Comparison of ENCODE assay signal across 9 mouse cellular contexts in the genomic region with DNA sequence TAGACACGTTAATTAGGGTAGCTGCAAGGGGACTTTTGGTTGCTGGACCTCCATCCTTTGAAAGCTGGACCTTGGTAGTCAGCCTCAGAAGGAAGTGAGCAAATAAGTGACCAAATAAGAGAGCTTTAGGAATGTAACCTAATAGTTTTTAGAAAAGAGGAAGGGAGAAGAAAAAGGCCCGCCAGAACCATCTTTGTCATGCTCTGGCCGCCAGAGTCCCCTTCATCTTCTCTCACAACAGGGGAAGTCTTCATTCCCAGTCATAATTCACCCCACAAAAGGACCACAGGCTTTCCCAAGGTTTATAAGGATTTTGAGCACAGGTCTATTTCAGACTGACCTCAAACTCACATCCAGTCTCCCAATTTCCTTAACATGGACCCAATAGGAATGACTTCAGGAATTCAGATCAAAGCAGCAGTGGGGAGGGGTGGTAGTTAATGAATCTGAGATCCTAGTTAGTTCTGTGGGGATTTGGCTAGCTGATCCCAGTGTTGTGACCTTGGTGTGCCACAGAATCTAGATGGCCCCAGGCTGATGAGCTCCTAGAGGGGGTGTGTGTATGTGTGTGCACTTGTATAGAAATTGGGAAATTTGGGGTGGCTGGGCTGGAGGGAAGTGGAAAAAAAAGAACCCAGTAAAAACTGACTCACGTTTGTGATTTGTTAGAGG. TPM values are rescaled to one million over a fixed set of nuclear protein-coding genes. Genes with fewer than 3 reads are reported as not detected.
DNase-seq lines count a peak whose midpoint lies in the region; ATAC-seq and TF ChIP-seq lines count a peak whose summit lies in the region.
"Had no signal": no experiment of that assay in that cellular context is flagged by ENCODE, and none has a peak within 500 bp of the region (broad histone marks: within the 10 kb centered on the region; RNA-seq: fewer than 3 reads in every experiment).

No protein-coding gene starts in this region.

- WGBS in lung, embryonic 16.5 days, result 42% methylated on average over 4 of the region's 4 CpGs
- WGBS in lung, adult 2 months, result 42% methylated on average over 4 of the region's 4 CpGs
- 48% methylated on average over 4 of the region's 4 CpGs for WGBS in liver, embryonic 16.5 days (ENCODE audit: insufficient replicate concordance)

- intact Hi-C loops in gastrocnemius, postnatal 36 days (cut with DNase I), result loop anchor here (10.0 kb wide), 1 partner anchor 713 kb away; no protein-coding TSS in a partner anchor

- no peak for TF ChIP-seq POLR2A in lung, adult 2 months (IDR thresholded peaks at IDR 0.05; ENCODE audit: borderline replicate concordance, extremely low read depth, low read depth, low read length)

- peak overlapping the region; percentile 18 for H3K27ac ChIP-seq in lung, embryonic 16.5 days (ENCODE audit: low read length)
- H3K27ac ChIP-seq in liver, embryonic 16.5 days (ENCODE audit: low read length), result peak overlapping the region; percentile 56

- no peak for ATAC-seq in lung, embryonic 16.5 days (ENCODE audit: low read depth)
- no peak for ATAC-seq in liver, embryonic 16.5 days (ENCODE audit: low read depth)
- ATAC-seq in megakaryocyte-erythroid progenitor cell, adult 5-6 weeks (replicated peaks; ENCODE audit: low FRiP score, low TSS enrichment, poor library complexity, severe bottlenecking), result no peak
- ATAC-seq: Patski had no signal

- no peak overlapping the region for H3K4me3 ChIP-seq in lung, embryonic 16.5 days (ENCODE audit: low read length)
- H3K4me3 ChIP-seq in lung, adult 2 months (replicated peaks; ENCODE audit: extremely low read depth, low read depth, low read length), result no peak overlapping the region
- no peak overlapping the region for H3K4me3 ChIP-seq in liver, embryonic 16.5 days (ENCODE audit: low read depth, low read length)

- H3K9ac ChIP-seq in lung, embryonic 16.5 days (ENCODE audit: low read length), result no peak overlapping the region
- no peak overlapping the region for H3K9ac ChIP-seq in liver, embryonic 16.5 days (ENCODE audit: low read depth, low read length)

- no peaks in the 10 kb centered on the region for H3K9me3 ChIP-seq in lung, embryonic 16.5 days (ENCODE audit: control insufficient read depth, low read length)
- H3K9me3 ChIP-seq in liver, embryonic 16.5 days (replicated peaks; ENCODE audit: control insufficient read depth, low read length), result no peaks in the 10 kb centered on the region

- TF ChIP-seq CTCF in lung, adult 2 months (IDR thresholded peaks at IDR 0.05; ENCODE audit: insufficient read depth, low read length), result no peak

- H3K4me1 ChIP-seq in lung, embryonic 16.5 days (replicated peaks; ENCODE audit: control insufficient read depth, insufficient read depth, low read length), result peaks cover 38% of the 10 kb centered on the region
- peaks cover 22% of the 10 kb centered on the region for H3K4me1 ChIP-seq in lung, adult 2 months (ENCODE audit: control insufficient read depth, insufficient read depth, low read length)
- peaks cover 30% of the 10 kb centered on the region for H3K4me1 ChIP-seq in liver, embryonic 16.5 days (ENCODE audit: control insufficient read depth, low read depth, low read length)

- peak; percentile 9 for DNase-seq in embryo, embryonic 10.5 days (ENCODE audit: low spot score)
- no peak for DNase-seq in embryo, embryonic 11 days
- no peak for DNase-seq in lung, adult 2 months
- DNase-seq in kidney, adult 18-20 months, result peak; percentile 30
- no peak for DNase-seq in gastrocnemius, postnatal 36 days

- peaks cover 49% of the 10 kb centered on the region for H3K36me3 ChIP-seq in lung, embryonic 16.5 days (ENCODE audit: control insufficient read depth, insufficient read depth, low read length)
- H3K36me3 ChIP-seq in liver, embryonic 16.5 days (ENCODE audit: control insufficient read depth, insufficient read depth), result peaks cover 59% of the 10 kb centered on the region

- no peak overlapping the region for H3K4me2 ChIP-seq in lung, embryonic 16.5 days (ENCODE audit: low read depth, low read length)
- H3K4me2 ChIP-seq in liver, embryonic 16.5 days (ENCODE audit: low read depth, low read length), result no peak overlapping the region

- H3K27me3 ChIP-seq in lung, embryonic 16.5 days (ENCODE audit: control insufficient read depth, insufficient read depth, low read depth, low read length), result no peaks in the 10 kb centered on the region
- no peaks in the 10 kb centered on the region for H3K27me3 ChIP-seq in liver, embryonic 16.5 days (ENCODE audit: control insufficient read depth, insufficient read depth, low read depth, low read length)
- H3K27me3 ChIP-seq: Patski had no signal

RNA-seq across cellular contexts. Expression of gene Rps15a, which starts 1.7 kb away (rescaled TPM):
- polyA plus RNA-seq in lung, embryonic 16.5 days (2015; fragmentation: Nextera tagmentation; extraction: Ambion mirVana), result 779 and 791 TPM in 2 replicates
- polyA plus RNA-seq in lung, adult 2 months (2012; rRNA removed), result 435 and 792 TPM in 2 replicates
- polyA plus RNA-seq in liver, embryonic 16.5 days (2015; fragmentation: Nextera tagmentation; extraction: Ambion mirVana), result 351 and 403 TPM in 2 replicates
- total RNA-seq in gastrocnemius, postnatal 36 days (2021), result 100 to 1,000 TPM; 374 to 433 TPM
- 3,409 and 3,689 TPM in 2 replicates for total RNA-seq in megakaryocyte-erythroid progenitor cell, adult 5-6 weeks (2014; fragmentation: Nextera tagmentation)
- 865 and 930 TPM in 2 replicates for total RNA-seq in megakaryocyte-erythroid progenitor cell, adult 5-6 weeks (2017)

RNA-seq across cellular contexts. Expression of gene Arl6ip1, which starts 11.8 kb away (rescaled TPM):
- 530 and 633 TPM in 2 replicates for polyA plus RNA-seq in lung, embryonic 16.5 days (2015; fragmentation: Nextera tagmentation; extraction: Ambion mirVana)
- polyA plus RNA-seq in lung, adult 2 months (2012; rRNA removed), result 58.1 and 110 TPM in 2 replicates
- polyA plus RNA-seq in liver, embryonic 16.5 days (2015; fragmentation: Nextera tagmentation; extraction: Ambion mirVana), result 283 and 300 TPM in 2 replicates
- total RNA-seq in gastrocnemius, postnatal 36 days (2021), result 1 to 10 TPM; 8.5 TPM
- 64.8 and 88.3 TPM in 2 replicates for total RNA-seq in megakaryocyte-erythroid progenitor cell, adult 5-6 weeks (2014; fragmentation: Nextera tagmentation)
- total RNA-seq in megakaryocyte-erythroid progenitor cell, adult 5-6 weeks (2017), result 72.8 and 122 TPM in 2 replicates

Comparison
In these comparisons a context has a peak if more than half of its experiments do, and no peak if none do; other contexts are left out.
1. DNase-seq: peak in embryo, embryonic 10.5 days (single experiment) and kidney, adult 18-20 months (single experiment); none in embryo, embryonic 11 days (single experiment), lung, adult 2 months (single experiment) and gastrocnemius, postnatal 36 days (0 of 2).